Mouse (Mus musculus): ENCODE measurements around the gene Ran.

Gene Ran

GRCm38 (mm10) chr5:129065301-129065700 lies 45.4 kb downstream of the Ran start:
- no peak for DNase-seq

GRCm38 (mm10) chr5:129065946-129066345 lies 46.1 kb downstream of the Ran start:
- no peak for DNase-seq

GRCm38 (mm10) chr5:129066541-129067230 lies 46.8 kb downstream of the Ran start:
- DNase-seq = no peak

GRCm38 (mm10) chr5:129067231-129067834 lies 47.5 kb downstream of the Ran start:
- DNase-seq = no peak

- DNase-seq = no peak
Observed at GRCm38 (mm10) chr5:129071761-129072280, 52.0 kb downstream of the Ran start.

- no peak for DNase-seq
Observed at GRCm38 (mm10) chr5:129073404-129073803, 53.5 kb downstream of the Ran start.
